Mouse (Mus musculus): ENCODE measurements around the gene Efcab6. TPM values are rescaled to one million over a fixed set of nuclear protein-coding genes. Genes with fewer than 3 reads are reported as not detected.

The Efcab6 gene
- polyA plus RNA-seq, 1 experiment = not detected

GRCm38 (mm10) chr15:83938466-83938865 lies 126.7 kb downstream of the Efcab6 start:
- H3K4me1 ChIP-seq (ENCODE audit: control insufficient read depth, insufficient read depth, low read length) = no peaks in the 10 kb centered on the region
- H3K9ac ChIP-seq (ENCODE audit: low read depth, poor library complexity, severe bottlenecking) = no peak overlapping the region
- no peaks in the 10 kb centered on the region for H3K9me3 ChIP-seq (replicated peaks; ENCODE audit: control insufficient read depth, insufficient read depth, low read length, poor library complexity, severe bottlenecking)
- H3K27ac ChIP-seq (ENCODE audit: insufficient read depth, low read length) = no peak overlapping the region
- H3K27me3 ChIP-seq (ENCODE audit: control insufficient read depth, insufficient read depth, low read length, poor library complexity, severe bottlenecking) = no peaks in the 10 kb centered on the region
- H3K36me3 ChIP-seq (ENCODE audit: control insufficient read depth, insufficient read depth, low read length, poor library complexity, severe bottlenecking) = no peaks in the 10 kb centered on the region
- no peak overlapping the region for H3K4me3 ChIP-seq (ENCODE audit: low read depth, low read length)
- no peak for TF ChIP-seq EP300 (IDR thresholded peaks at IDR 0.05; ENCODE audit: insufficient read depth, low read depth, low read length)
- no peak for TF ChIP-seq POLR2A (IDR thresholded peaks at IDR 0.05; ENCODE audit: insufficient read depth, low read length)
- no peak for TF ChIP-seq CTCF (IDR thresholded peaks at IDR 0.05; ENCODE audit: low read depth, low read length)

DNA sequence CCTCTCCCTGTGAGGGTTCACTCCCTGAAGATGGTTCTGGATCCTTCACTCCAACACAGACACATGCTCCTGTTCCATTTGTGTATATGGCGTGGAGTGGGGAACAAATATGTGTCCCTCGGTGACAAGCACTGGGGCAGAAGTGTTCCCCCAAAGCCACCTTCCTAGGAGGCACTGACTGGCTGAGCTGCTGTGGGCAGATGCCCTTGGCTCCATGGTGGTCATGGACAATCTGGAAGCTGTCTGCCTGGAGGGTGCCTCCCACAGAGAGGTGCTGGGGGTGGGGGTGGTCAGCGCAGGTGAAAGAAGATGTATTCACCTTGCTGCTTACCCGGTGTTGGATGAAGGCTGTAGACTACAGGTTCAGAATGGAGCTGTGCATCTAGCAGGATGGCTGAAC lies 128.7 kb downstream of the Efcab6 start:
- TF ChIP-seq EP300 (IDR thresholded peaks at IDR 0.05; ENCODE audit: insufficient read depth, low read depth, low read length) (no peak), POLR2A (IDR thresholded peaks at IDR 0.05; ENCODE audit: insufficient read depth, low read length) (no peak), CTCF (IDR thresholded peaks at IDR 0.05; ENCODE audit: low read depth, low read length) (no peak)
- H3K9ac ChIP-seq (ENCODE audit: low read depth, poor library complexity, severe bottlenecking) = no peak overlapping the region
- H3K4me3 ChIP-seq (ENCODE audit: low read depth, low read length) = no peak overlapping the region
- H3K4me1 ChIP-seq (ENCODE audit: control insufficient read depth, insufficient read depth, low read length) = no peaks in the 10 kb centered on the region
- H3K27me3 ChIP-seq (ENCODE audit: control insufficient read depth, insufficient read depth, low read length, poor library complexity, severe bottlenecking) = no peaks in the 10 kb centered on the region
- no peak overlapping the region for H3K27ac ChIP-seq (ENCODE audit: insufficient read depth, low read length)
- H3K36me3 ChIP-seq (ENCODE audit: control insufficient read depth, insufficient read depth, low read length, poor library complexity, severe bottlenecking) = no peaks in the 10 kb centered on the region
- no peaks in the 10 kb centered on the region for H3K9me3 ChIP-seq (replicated peaks; ENCODE audit: control insufficient read depth, insufficient read depth, low read length, poor library complexity, severe bottlenecking)

GRCm38 (mm10) chr15:83934816-83935215 lies 130.4 kb downstream of the Efcab6 start:
- Histone ChIP-seq H3K27me3 (ENCODE audit: control insufficient read depth, insufficient read depth, low read length, poor library complexity, severe bottlenecking) (no peaks in the 10 kb centered on the region), H3K36me3 (ENCODE audit: control insufficient read depth, insufficient read depth, low read length, poor library complexity, severe bottlenecking) (no peaks in the 10 kb centered on the region), H3K27ac (ENCODE audit: insufficient read depth, low read length) (no peak overlapping the region), H3K4me1 (ENCODE audit: control insufficient read depth, insufficient read depth, low read length) (no peaks in the 10 kb centered on the region), H3K4me3 (ENCODE audit: low read depth, low read length) (no peak overlapping the region), H3K9ac (ENCODE audit: low read depth, poor library complexity, severe bottlenecking) (no peak overlapping the region), H3K9me3 (replicated peaks; ENCODE audit: control insufficient read depth, insufficient read depth, low read length, poor library complexity, severe bottlenecking) (0 out of 2 replicates have a peak, but pooled peaks cover 2% of the 10 kb centered on the region)
- TF ChIP-seq EP300 (IDR thresholded peaks at IDR 0.05; ENCODE audit: insufficient read depth, low read depth, low read length) = no peak
- no peak for TF ChIP-seq POLR2A (IDR thresholded peaks at IDR 0.05; ENCODE audit: insufficient read depth, low read length)
- TF ChIP-seq CTCF (IDR thresholded peaks at IDR 0.05; ENCODE audit: low read depth, low read length) = no peak

GRCm38 (mm10) chr15:83925338-83925737 lies 139.8 kb downstream of the Efcab6 start:
- H3K9me3 ChIP-seq (replicated peaks; ENCODE audit: control insufficient read depth, insufficient read depth, low read length, poor library complexity, severe bottlenecking) = 0 out of 2 replicates have a peak, but pooled peaks cover 2% of the 10 kb centered on the region
- no peak overlapping the region for H3K9ac ChIP-seq (ENCODE audit: low read depth, poor library complexity, severe bottlenecking)

GRCm38 (mm10) chr15:83924656-83925055 lies 140.5 kb downstream of the Efcab6 start:
- TF ChIP-seq EP300 (IDR thresholded peaks at IDR 0.05; ENCODE audit: insufficient read depth, low read depth, low read length) = no peak
- H3K4me3 ChIP-seq (ENCODE audit: low read depth, low read length) = no peak overlapping the region

More at GRCm38 (mm10) chr15:83925338-83925737, 139.8 kb downstream of the Efcab6 start:
- TF ChIP-seq CTCF (IDR thresholded peaks at IDR 0.05; ENCODE audit: low read depth, low read length) (no peak), EP300 (IDR thresholded peaks at IDR 0.05; ENCODE audit: insufficient read depth, low read depth, low read length) (no peak), POLR2A (IDR thresholded peaks at IDR 0.05; ENCODE audit: insufficient read depth, low read length) (no peak)
- no peaks in the 10 kb centered on the region for H3K36me3 ChIP-seq (ENCODE audit: control insufficient read depth, insufficient read depth, low read length, poor library complexity, severe bottlenecking)
- H3K27me3 ChIP-seq (ENCODE audit: control insufficient read depth, insufficient read depth, low read length, poor library complexity, severe bottlenecking) = no peaks in the 10 kb centered on the region
- H3K4me1 ChIP-seq (ENCODE audit: control insufficient read depth, insufficient read depth, low read length) = no peaks in the 10 kb centered on the region
- H3K27ac ChIP-seq (ENCODE audit: insufficient read depth, low read length) = no peak overlapping the region
- H3K4me3 ChIP-seq (ENCODE audit: low read depth, low read length) = no peak overlapping the region

GRCm38 (mm10) chr15:83915376-83915775 lies 149.8 kb downstream of the Efcab6 start:
- H3K27me3 ChIP-seq (ENCODE audit: control insufficient read depth, insufficient read depth, low read length, poor library complexity, severe bottlenecking) = no peaks in the 10 kb centered on the region
- H3K4me3 ChIP-seq (ENCODE audit: low read depth, low read length) = no peak overlapping the region
- no peaks in the 10 kb centered on the region for H3K4me1 ChIP-seq (ENCODE audit: control insufficient read depth, insufficient read depth, low read length)
- H3K9ac ChIP-seq (ENCODE audit: low read depth, poor library complexity, severe bottlenecking) = no peak overlapping the region
- H3K9me3 ChIP-seq (replicated peaks; ENCODE audit: control insufficient read depth, insufficient read depth, low read length, poor library complexity, severe bottlenecking) = no peaks in the 10 kb centered on the region
- TF ChIP-seq POLR2A (IDR thresholded peaks at IDR 0.05; ENCODE audit: insufficient read depth, low read length) = no peak
- no peak for TF ChIP-seq CTCF (IDR thresholded peaks at IDR 0.05; ENCODE audit: low read depth, low read length)
- no peak for TF ChIP-seq EP300 (IDR thresholded peaks at IDR 0.05; ENCODE audit: insufficient read depth, low read depth, low read length)
- H3K36me3 ChIP-seq (ENCODE audit: control insufficient read depth, insufficient read depth, low read length, poor library complexity, severe bottlenecking) = no peaks in the 10 kb centered on the region
- H3K27ac ChIP-seq (ENCODE audit: insufficient read depth, low read length) = no peak overlapping the region

More at GRCm38 (mm10) chr15:83924656-83925055, 140.5 kb downstream of the Efcab6 start:
- H3K4me1 ChIP-seq (ENCODE audit: control insufficient read depth, insufficient read depth, low read length) = no peaks in the 10 kb centered on the region
- H3K36me3 ChIP-seq (ENCODE audit: control insufficient read depth, insufficient read depth, low read length, poor library complexity, severe bottlenecking) = no peaks in the 10 kb centered on the region
- no peak overlapping the region for H3K27ac ChIP-seq (ENCODE audit: insufficient read depth, low read length)
- H3K27me3 ChIP-seq (ENCODE audit: control insufficient read depth, insufficient read depth, low read length, poor library complexity, severe bottlenecking) = no peaks in the 10 kb centered on the region
- H3K9me3 ChIP-seq (replicated peaks; ENCODE audit: control insufficient read depth, insufficient read depth, low read length, poor library complexity, severe bottlenecking) = no peaks in the 10 kb centered on the region
- no peak overlapping the region for H3K9ac ChIP-seq (ENCODE audit: low read depth, poor library complexity, severe bottlenecking)

All from ES-Bruce4 (cell line).